Comparison of ENCODE assay signal across 25 mouse cellular contexts in genomic region chr8:116951778-116952177, GRCm38 (mm10). TPM values are rescaled to one million over a fixed set of nuclear protein-coding genes. Genes with fewer than 3 reads are reported as not detected.
DNase-seq lines count a peak whose midpoint lies in the region; ATAC-seq lines count a peak whose summit lies in the region.
"Had no signal": no experiment of that assay in that cellular context is flagged by ENCODE, and none has a peak within 500 bp of the region (broad histone marks: within the 10 kb centered on the region; RNA-seq: fewer than 3 reads in every experiment).

No protein-coding gene starts in this region.

- peak overlapping the region; percentile 90 for H3K27ac ChIP-seq in lung, embryonic 16.5 days (ENCODE audit: low read length)
- H3K27ac ChIP-seq in hindbrain, embryonic 13.5 days, result no peak overlapping the region
- H3K27ac ChIP-seq: embryonic facial prominence, embryonic 12.5 days; hindbrain, embryonic 14.5 days; limb, embryonic 13.5 days; midbrain, embryonic 10.5 days; neural tube, embryonic 12.5 days had no signal

- peak; percentile 22 for DNase-seq in kidney, postnatal 14 days
- no peak for DNase-seq in kidney, postnatal 10 days
- DNase-seq in lung, postnatal 4 days, result no peak
- peak; percentile 20 for DNase-seq in lung, postnatal 36 days
- DNase-seq in heart, adult 8-10 months (ENCODE audit: low spot score), result no peak
- DNase-seq: adrenal gland, postnatal 25 days; B cell, adult 2 months; cerebellum, adult 11-12 months; cerebellum, adult 9-11 months; embryo, embryonic 11 days; gastrocnemius, postnatal 14 days; right cerebral cortex, adult 18-20 months; right cerebral cortex, postnatal 4 days had no signal

- peak; percentile 75 for ATAC-seq in lung, embryonic 16.5 days (ENCODE audit: low read depth)
- ATAC-seq in hindbrain, embryonic 13.5 days (ENCODE audit: low FRiP score), result no peak
- ATAC-seq: forebrain, embryonic 14.5 days had no signal

- H3K4me1 ChIP-seq in lung, embryonic 16.5 days (replicated peaks; ENCODE audit: control insufficient read depth, insufficient read depth, low read length), result peaks cover 16% of the 10 kb centered on the region
- H3K4me1 ChIP-seq in hindbrain, embryonic 13.5 days (replicated peaks), result no peaks in the 10 kb centered on the region; the same call in 1 of the 2 replicates
- H3K4me1 ChIP-seq: embryonic facial prominence, embryonic 12.5 days; midbrain, embryonic 10.5 days; neural tube, embryonic 12.5 days had no signal

- no peak overlapping the region for H3K9ac ChIP-seq in lung, embryonic 16.5 days (ENCODE audit: low read length)
- H3K9ac ChIP-seq in hindbrain, embryonic 13.5 days, result no peak overlapping the region
- H3K9ac ChIP-seq: embryonic facial prominence, embryonic 12.5 days; hindbrain, embryonic 14.5 days; limb, embryonic 13.5 days; neural tube, embryonic 12.5 days had no signal

- WGBS in lung, embryonic 16.5 days, result 75% methylated on average over 2 of the region's 2 CpGs
- 98% methylated on average over 2 of the region's 2 CpGs for WGBS in hindbrain, embryonic 13.5 days

- peaks cover 26% of the 10 kb centered on the region for H3K36me3 ChIP-seq in lung, embryonic 16.5 days (ENCODE audit: control insufficient read depth, insufficient read depth, low read length)
- peaks cover 41% of the 10 kb centered on the region for H3K36me3 ChIP-seq in hindbrain, embryonic 13.5 days

- H3K4me2 ChIP-seq in lung, embryonic 16.5 days (ENCODE audit: low read depth, low read length), result no peak overlapping the region
- no peak overlapping the region for H3K4me2 ChIP-seq in hindbrain, embryonic 13.5 days
- H3K4me2 ChIP-seq: embryonic facial prominence, embryonic 12.5 days; heart, embryonic 11.5 days; hindbrain, embryonic 14.5 days; limb, embryonic 13.5 days; liver, embryonic 11.5 days; neural tube, embryonic 12.5 days had no signal

- H3K4me3 ChIP-seq in lung, embryonic 16.5 days (ENCODE audit: low read length), result no peak overlapping the region
- no peak overlapping the region for H3K4me3 ChIP-seq in hindbrain, embryonic 13.5 days
- H3K4me3 ChIP-seq: embryonic facial prominence, embryonic 12.5 days; limb, embryonic 13.5 days; midbrain, embryonic 10.5 days; myocyte; neural tube, embryonic 12.5 days had no signal

- H3K27me3 ChIP-seq in lung, embryonic 16.5 days (ENCODE audit: control insufficient read depth, insufficient read depth, low read depth, low read length), result no peaks in the 10 kb centered on the region
- no peaks in the 10 kb centered on the region for H3K27me3 ChIP-seq in hindbrain, embryonic 13.5 days
- H3K27me3 ChIP-seq: embryonic facial prominence, embryonic 12.5 days; limb, embryonic 13.5 days; neural tube, embryonic 12.5 days had no signal

- no peaks in the 10 kb centered on the region for H3K9me3 ChIP-seq in lung, embryonic 16.5 days (ENCODE audit: control insufficient read depth, low read length)
- H3K9me3 ChIP-seq in hindbrain, embryonic 13.5 days, result no peaks in the 10 kb centered on the region
- H3K9me3 ChIP-seq: embryonic facial prominence, embryonic 12.5 days; limb, embryonic 13.5 days; midbrain, embryonic 10.5 days; neural tube, embryonic 12.5 days had no signal

RNA-seq across cellular contexts. Expression of gene Atmin, which starts 8.6 kb away (rescaled TPM):
- polyA plus RNA-seq in lung, embryonic 16.5 days (2015; fragmentation: Nextera tagmentation; extraction: Ambion mirVana), result 13.4 and 14.4 TPM in 2 replicates
- 19.5 and 20.9 TPM in 2 replicates for polyA plus RNA-seq in hindbrain, embryonic 13.5 days (2015; fragmentation: Nextera tagmentation; extraction: Ambion mirVana)
- 10 to 100 TPM; 15.9 to 18.0 (median 17.4) TPM for total RNA-seq in heart, adult 8-10 months (2022)

RNA-seq across cellular contexts. Expression of gene 1700030J22Rik, which starts 27.0 kb away (rescaled TPM):
- 3.4 TPM in 2 replicates for polyA plus RNA-seq in lung, embryonic 16.5 days (2015; fragmentation: Nextera tagmentation; extraction: Ambion mirVana)
- polyA plus RNA-seq in hindbrain, embryonic 13.5 days (2015; fragmentation: Nextera tagmentation; extraction: Ambion mirVana), result 6.3 and 7.5 TPM in 2 replicates
- total RNA-seq in heart, adult 8-10 months (2022), result under 1 TPM; 0.35 to 0.46 (median 0.39) TPM
- total RNA-seq: megakaryocyte progenitor cell, adult 5-6 weeks had no signal

RNA-seq across cellular contexts. Expression of gene Cenpn, which starts 30.2 kb away (rescaled TPM):
- 44.7 and 44.8 TPM in 2 replicates for polyA plus RNA-seq in lung, embryonic 16.5 days (2015; fragmentation: Nextera tagmentation; extraction: Ambion mirVana)
- 10.5 and 13.6 TPM in 2 replicates for polyA plus RNA-seq in hindbrain, embryonic 13.5 days (2015; fragmentation: Nextera tagmentation; extraction: Ambion mirVana)
- total RNA-seq in heart, adult 8-10 months (2022), result under 1 TPM; 0.56 to 0.75 (median 0.63) TPM

RNA-seq across cellular contexts. Expression of gene Cmc2, which starts 30.5 kb away (rescaled TPM):
- 92.3 and 92.9 TPM in 2 replicates for polyA plus RNA-seq in lung, embryonic 16.5 days (2015; fragmentation: Nextera tagmentation; extraction: Ambion mirVana)
- polyA plus RNA-seq in hindbrain, embryonic 13.5 days (2015; fragmentation: Nextera tagmentation; extraction: Ambion mirVana), result 36.2 and 38.0 TPM in 2 replicates
- 10 to 100 TPM; 65.4 to 79.4 (median 70.2) TPM for total RNA-seq in heart, adult 8-10 months (2022)

RNA-seq across cellular contexts. Expression of gene Gcsh, which starts 41.6 kb away (rescaled TPM):
- 92.2 and 95.9 TPM in 2 replicates for polyA plus RNA-seq in lung, embryonic 16.5 days (2015; fragmentation: Nextera tagmentation; extraction: Ambion mirVana)
- polyA plus RNA-seq in hindbrain, embryonic 13.5 days (2015; fragmentation: Nextera tagmentation; extraction: Ambion mirVana), result 93.0 and 95.0 TPM in 2 replicates
- 10 to 100 TPM; 57.7 to 67.7 (median 62.0) TPM for total RNA-seq in heart, adult 8-10 months (2022)

Comparison
In these comparisons a context has a peak if more than half of its experiments do, and no peak if none do; other contexts are left out.
1. DNase-seq: peak in kidney, postnatal 14 days (single experiment) and lung, postnatal 36 days (single experiment); none in kidney, postnatal 10 days (single experiment), lung, postnatal 4 days (0 of 2) and heart, adult 8-10 months (single experiment).